ENCODE assay signal across 8 mouse cellular contexts in genomic region chr6:117861848-117862247, GRCm38 (mm10). TPM values are rescaled to one million over a fixed set of nuclear protein-coding genes. Genes with fewer than 3 reads are reported as not detected.
DNase-seq lines count a peak whose midpoint lies in the region; ATAC-seq and TF ChIP-seq lines count a peak whose summit lies in the region.

TSS of gene Zfp239 (plus strand) at chr6:117862100.

- no peak for TF ChIP-seq EP300 in liver, embryonic 14.5 days (IDR thresholded peaks at IDR 0.05; ENCODE audit: low read depth)

- peak within 1 kb of the TSS; percentile 87 for H3K4me3 ChIP-seq in brown adipose tissue, adult 24 weeks (ENCODE audit: insufficient read depth, low read depth, low read length)
- peak within 1 kb of the TSS; percentile 91 for H3K4me3 ChIP-seq in hindbrain, embryonic 14.5 days (replicated peaks; ENCODE audit: low read length)
- H3K4me3 ChIP-seq in liver, embryonic 14.5 days (ENCODE audit: insufficient read depth in 1 of 2, low read depth in 2 of 2, low read length in 2 of 2), result peak within 1 kb of the TSS; percentile 69 to 76

- DNase-seq in layer of hippocampus, adult 8-10 months (ENCODE audit: low spot score in 2 of 2), result no peak
- no peak for DNase-seq in layer of hippocampus, adult 11-12 months (ENCODE audit: low spot score)
- no peak for DNase-seq in hindbrain, embryonic 14.5 days (ENCODE audit: low spot score)
- no peak for DNase-seq in liver, embryonic 14.5 days (ENCODE audit: low read depth in 3 of 3, low spot score in 3 of 3)
- DNase-seq in embryo, embryonic 10.5 days (ENCODE audit: low spot score), result no peak
- DNase-seq in embryo, embryonic 11 days, result no peak

- TF ChIP-seq CTCF in liver, embryonic 14.5 days (IDR thresholded peaks at IDR 0.05; ENCODE audit: low read depth), result no peak

- peaks cover 5% of the 10 kb centered on the region for H3K4me1 ChIP-seq in brown adipose tissue, adult 24 weeks (ENCODE audit: control insufficient read depth, insufficient read depth, insufficient read length, low read length)
- H3K4me1 ChIP-seq in hindbrain, embryonic 14.5 days (replicated peaks; ENCODE audit: control insufficient read depth, insufficient read depth, low read length), result peaks cover 5% of the 10 kb centered on the region; the same call in 1 of the 2 replicates
- H3K4me1 ChIP-seq in liver, embryonic 14.5 days (replicated peaks; ENCODE audit: control insufficient read depth in 2 of 2, insufficient read depth in 2 of 2, low read length in 1 of 2), result peaks cover 0 to 12% of the 10 kb centered on the region in 2 experiments

- 68% methylated on average over 6 of the region's 6 CpGs for WGBS in hindbrain, embryonic 14.5 days
- 39% methylated on average over 6 of the region's 6 CpGs for WGBS in liver, embryonic 14.5 days (ENCODE audit: insufficient replicate concordance)

- H3K4me2 ChIP-seq in hindbrain, embryonic 14.5 days (replicated peaks), result peak within 1 kb of the TSS; percentile 93
- peak within 1 kb of the TSS; percentile 72 for H3K4me2 ChIP-seq in liver, embryonic 14.5 days (ENCODE audit: low read depth)

- H3K27me3 ChIP-seq in hindbrain, embryonic 14.5 days (ENCODE audit: control insufficient read depth, insufficient read depth, low read length), result no peaks in the 10 kb centered on the region
- H3K27me3 ChIP-seq in liver, embryonic 14.5 days (ENCODE audit: control insufficient read depth, insufficient read depth, low read length), result no peaks in the 10 kb centered on the region

- H3K27ac ChIP-seq in brown adipose tissue, adult 24 weeks (replicated peaks; ENCODE audit: low read depth, low read length), result no peak within 1 kb of the TSS
- H3K27ac ChIP-seq in hindbrain, embryonic 14.5 days, result no peak within 1 kb of the TSS
- H3K27ac ChIP-seq in liver, embryonic 14.5 days, result peak within 1 kb of the TSS; percentile 77

- no peak for ATAC-seq in hindbrain, embryonic 14.5 days (ENCODE audit: low FRiP score)
- ATAC-seq in liver, embryonic 14.5 days (ENCODE audit: insufficient read depth), result peak; percentile 45; the same call in 1 of the 2 replicates
- no peak for ATAC-seq in CD4-positive, CD25-positive, alpha-beta regulatory T cell, adult 4 months

- no peaks in the 10 kb centered on the region for H3K36me3 ChIP-seq in hindbrain, embryonic 14.5 days (replicated peaks; ENCODE audit: control insufficient read depth, insufficient read depth)
- no peaks in the 10 kb centered on the region for H3K36me3 ChIP-seq in liver, embryonic 14.5 days (replicated peaks; ENCODE audit: control insufficient read depth, insufficient read depth, low read depth)

- no peaks in the 10 kb centered on the region for H3K9me3 ChIP-seq in hindbrain, embryonic 14.5 days (ENCODE audit: control insufficient read depth, low read length)
- no peaks in the 10 kb centered on the region for H3K9me3 ChIP-seq in liver, embryonic 14.5 days (ENCODE audit: control insufficient read depth, low read length)

- peak within 1 kb of the TSS; percentile 85 for H3K9ac ChIP-seq in hindbrain, embryonic 14.5 days
- H3K9ac ChIP-seq in liver, embryonic 14.5 days (replicated peaks), result peak within 1 kb of the TSS; percentile 56

RNA-seq across cellular contexts. Expression of gene Zfp239, which starts in this region (rescaled TPM):
- total RNA-seq in layer of hippocampus, adult 8-10 months (2022), result 10 to 100 TPM; 32.3 to 45.5 (median 38.4) TPM
- polyA plus RNA-seq in brown adipose tissue, adult 24 weeks (2012; ENCODE audit: insufficient read depth, insufficient read length, missing spikeins), result 0.36 and 0.71 TPM in 2 replicates
- 12.8 and 14.8 TPM in 2 replicates for polyA plus RNA-seq in hindbrain, embryonic 14.5 days (2014; fragmentation: Nextera tagmentation; extraction: Ambion mirVana)
- 1.2 and 2.0 TPM in 2 replicates for polyA plus RNA-seq in liver, embryonic 14.5 days (2012; rRNA removed)
- polyA plus RNA-seq in liver, embryonic 14.5 days (2014; fragmentation: Nextera tagmentation; extraction: Ambion mirVana), result 2.9 and 3.5 TPM in 2 replicates
- 1 to 10 TPM; 2.4 to 3.3 TPM for polyA plus RNA-seq in CD4-positive, CD25-positive, alpha-beta regulatory T cell, adult 4 months (2017; shearing (Covaris generic))
